Mouse (Mus musculus) monocyte, adult 59 days (primary cell): ENCODE results near the gene Mrpl58. TPM values are rescaled to one million over a fixed set of nuclear protein-coding genes. Genes with fewer than 3 reads are reported as not detected.

Experiments used
- total RNA-seq, 2 experiments: library from RNA; stranded (reverse); gene quantifications; one replicate each; pipeline ENCODE4 v1.2.4; 2023

The Mrpl58 gene
- total RNA-seq, result 10 to 100 TPM; 51.8 to 56.5 TPM

DNA sequence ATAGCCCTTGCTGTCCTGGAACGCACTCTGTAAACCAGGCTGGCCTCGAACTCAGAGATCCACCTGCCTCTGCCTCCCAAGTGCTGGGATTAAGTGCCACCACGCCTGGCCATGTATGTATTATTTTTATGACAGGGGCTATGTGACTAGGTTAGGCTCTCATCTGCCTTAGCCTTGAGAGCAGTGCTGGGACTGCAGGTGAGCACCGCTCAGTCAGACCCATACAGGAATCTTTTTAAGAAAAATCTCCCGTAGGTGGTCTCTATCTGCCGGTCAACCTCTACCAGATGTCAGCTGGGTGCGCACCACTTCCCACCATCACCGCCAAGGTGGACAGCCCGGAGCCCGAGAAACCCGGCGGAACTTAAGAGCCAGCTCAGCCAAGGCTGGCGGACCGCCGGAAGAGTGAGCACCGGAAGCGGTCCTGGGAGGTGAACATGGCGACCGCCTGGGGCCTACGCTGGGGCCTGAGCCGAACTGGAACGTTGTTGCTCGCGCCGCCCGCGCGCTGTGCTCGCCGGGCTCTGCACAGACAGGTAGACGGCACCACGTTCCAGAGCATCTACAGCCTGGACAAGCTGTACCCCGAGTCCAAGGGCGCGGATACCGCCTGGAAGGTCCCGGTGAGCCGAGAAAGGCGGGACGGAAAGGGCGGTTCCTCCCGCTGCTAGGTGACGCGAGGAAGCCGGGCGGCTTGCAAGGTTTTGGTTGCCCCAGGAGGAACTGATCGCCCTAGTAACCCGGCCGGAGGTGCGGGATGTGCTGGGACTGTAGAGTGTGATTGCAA, at the start of gene Mrpl58:
Gene Mrpl58 (plus strand): TSS at position 415 of the 787 bp plus-strand sequence.

DNA sequence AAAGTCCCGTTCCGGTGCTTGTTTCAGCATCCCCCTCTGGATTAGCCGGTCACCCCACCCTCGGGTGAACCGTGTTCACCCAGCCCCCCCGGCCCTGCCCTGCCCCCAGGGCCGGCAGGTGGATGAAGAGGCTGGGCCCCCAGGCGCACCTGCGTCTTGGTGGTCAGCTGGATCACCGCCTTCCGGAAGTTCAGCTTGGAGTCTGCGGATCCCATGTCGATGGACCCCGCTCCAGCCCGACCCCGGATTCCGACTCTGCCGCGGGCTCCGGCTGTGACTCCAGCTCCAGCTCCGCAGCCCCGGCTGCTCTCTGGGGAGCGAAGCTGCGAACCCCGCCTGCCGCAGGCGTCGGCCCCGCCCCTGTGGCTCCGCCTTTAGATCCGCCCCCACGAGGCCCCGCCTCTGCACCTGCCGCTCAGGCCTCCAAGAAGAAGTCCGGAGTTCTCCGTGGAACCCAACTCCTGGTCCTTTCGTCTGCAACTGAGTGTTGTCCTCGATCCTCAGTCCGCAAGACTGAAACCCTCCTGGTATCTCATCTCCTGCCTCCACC, 36.1 kb upstream of the Mrpl58 start, which contains the start of gene Hid1:
Gene Hid1 (minus strand): TSS at position 362 of the 550 bp plus-strand sequence.

DNA sequence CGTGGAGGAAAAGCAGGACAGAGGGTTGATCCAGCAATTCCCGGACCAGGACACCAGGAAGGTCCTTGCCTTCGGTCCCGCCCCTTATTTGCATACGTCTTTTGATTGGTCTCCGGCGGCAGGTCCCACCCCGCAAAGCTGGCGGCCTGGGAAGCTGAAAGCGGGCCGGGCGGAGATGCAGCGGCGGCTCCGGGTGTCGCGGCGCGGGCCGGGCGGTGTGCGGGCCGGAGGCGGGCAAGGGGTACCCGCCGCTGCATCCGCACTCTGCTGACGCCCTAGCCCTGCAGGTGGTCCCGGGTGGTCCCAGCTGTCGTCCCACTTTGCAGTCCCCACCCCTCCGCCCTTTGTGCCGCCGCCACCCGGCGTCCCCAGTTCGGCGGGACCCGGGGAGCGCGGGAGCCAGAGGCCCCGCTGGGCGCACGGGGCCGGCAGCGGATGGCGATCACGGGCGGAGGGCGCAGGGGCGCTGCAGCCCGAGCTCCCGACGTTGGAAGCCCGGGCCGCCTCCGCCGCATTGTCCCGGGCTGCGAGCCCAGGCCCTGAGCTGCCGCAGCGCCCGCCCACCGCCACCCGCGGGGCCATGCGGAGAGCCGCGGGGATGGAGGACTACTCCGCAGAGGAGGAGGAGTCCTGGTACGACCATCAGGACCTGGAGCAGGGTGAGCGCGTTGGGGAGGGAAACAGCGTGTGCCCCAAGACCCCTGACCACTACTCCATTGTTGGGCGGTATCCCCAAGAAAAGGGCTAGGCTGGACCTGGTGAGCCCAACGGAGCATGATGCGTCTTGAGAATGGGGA, 21.6 kb upstream of the Mrpl58 start, which contains the start of gene Cdr2l:
Gene Cdr2l (plus strand): TSS at position 174 of the 797 bp plus-strand sequence.

DNA sequence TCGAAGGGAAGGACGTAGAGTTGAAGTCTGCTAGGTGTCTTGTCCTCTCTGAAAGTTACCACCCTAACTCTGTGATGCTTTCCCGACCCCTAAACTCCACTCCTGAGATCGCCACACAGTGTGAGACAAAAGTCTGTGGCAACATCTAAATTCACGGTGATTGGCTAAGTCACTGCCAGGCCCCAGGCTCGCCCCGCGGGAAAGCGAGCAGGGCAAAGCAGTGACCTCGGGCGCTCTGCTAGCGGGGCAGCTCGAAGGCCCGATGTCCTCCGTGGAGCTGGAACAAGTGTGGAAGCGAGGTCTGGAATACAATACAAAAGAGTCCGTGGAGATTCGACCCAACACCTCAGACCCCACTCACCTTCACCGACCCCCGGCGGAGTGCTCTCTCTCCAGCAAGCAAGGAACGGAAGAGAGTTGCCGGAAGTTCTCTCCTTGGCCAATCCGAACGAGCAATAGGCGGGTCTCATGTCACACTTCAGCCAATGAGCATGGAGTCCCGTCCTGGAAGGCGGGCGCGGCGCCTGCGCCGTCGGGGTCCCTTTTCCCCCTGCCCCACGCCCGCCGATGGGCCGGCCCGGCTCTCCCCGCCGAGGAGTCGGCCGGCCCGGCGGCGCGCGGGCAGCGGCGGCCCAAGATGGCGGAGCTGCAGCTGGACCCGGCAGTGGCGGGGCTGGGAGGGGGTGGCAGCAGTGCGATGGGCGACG, 16.1 kb downstream of the Mrpl58 start, which contains the start of the genes Atp5h and Kctd2:
Gene Atp5h (minus strand): TSS at position 432 of the 707 bp plus-strand sequence.
Gene Kctd2 (plus strand): TSS at position 598 of the 707 bp plus-strand sequence.

DNA sequence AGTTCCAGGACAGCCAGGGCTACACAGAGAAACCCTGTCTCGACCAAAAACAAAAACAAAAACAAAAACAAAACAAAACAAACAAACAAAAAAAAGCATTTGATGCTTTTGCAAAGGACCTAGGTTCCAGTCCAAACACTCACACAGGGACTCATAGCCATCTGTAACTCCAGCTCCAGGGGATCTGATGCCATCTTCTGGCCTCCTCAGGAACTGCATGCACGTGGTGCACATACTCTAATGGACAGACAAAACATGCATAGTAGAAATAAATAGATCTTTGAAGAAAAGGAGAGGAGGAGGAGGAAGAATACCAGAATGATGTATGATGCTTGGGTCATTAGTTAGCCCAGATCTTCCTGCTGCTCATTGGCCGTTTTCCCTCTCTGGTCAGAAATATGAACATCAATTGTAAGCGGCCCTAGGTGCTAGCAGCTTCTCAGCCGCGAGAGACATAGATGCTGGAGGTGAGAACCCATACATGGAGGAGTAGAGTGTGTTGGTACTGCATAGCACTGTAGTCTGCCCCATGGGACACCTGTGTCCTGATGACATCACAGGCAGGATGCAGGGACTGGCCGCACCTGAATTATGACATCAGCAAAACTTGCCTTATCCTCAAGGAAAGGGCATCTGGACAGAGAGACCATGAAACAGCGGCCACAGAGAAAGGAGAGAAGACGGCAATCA, 36.5 kb downstream of the Mrpl58 start, which contains the start of gene Trim80:
Gene Trim80 (plus strand): TSS at position 640 of the 690 bp plus-strand sequence.

Other genes starting within 250 kb of the Mrpl58 start
- 10 to 100 TPM; 82.4 to 86.6 TPM for gene Slc9a3r1, start 240.4 kb upstream of the Mrpl58 start, total RNA-seq
- 10 to 100 TPM; 59.0 to 72.0 TPM for gene Tmem104, start 216.3 kb upstream of the Mrpl58 start, total RNA-seq
- 10 to 100 TPM; 16.3 to 18.5 TPM for gene Nat9, start 215.9 kb upstream of the Mrpl58 start, total RNA-seq
- gene Grin2c, start 136.5 kb upstream of the Mrpl58 start, total RNA-seq, result not detected
- 10 to 100 TPM; 10.6 to 12.1 TPM for gene Fdxr, start 126.7 kb upstream of the Mrpl58 start, total RNA-seq
- gene Fads6, start 106.1 kb upstream of the Mrpl58 start, total RNA-seq, result 1 to 10 TPM; 1.2 to 1.4 TPM
- gene Otop2, start 96.6 kb upstream of the Mrpl58 start, total RNA-seq, result not detected
- not detected for gene Ush1g, start 81.7 kb upstream of the Mrpl58 start, total RNA-seq
- gene Otop3, start 69.0 kb upstream of the Mrpl58 start, total RNA-seq, result not detected
- gene Hid1, start 36.0 kb upstream of the Mrpl58 start, total RNA-seq, result under 1 TPM; 0.45 to 0.73 TPM
- gene Cdr2l, start 21.8 kb upstream of the Mrpl58 start, total RNA-seq, result under 1 TPM; 0.21 to 0.36 TPM
- 100 to 1,000 TPM; 227 to 243 TPM for gene Atp5h, start 16.2 kb downstream of the Mrpl58 start, total RNA-seq
- gene Kctd2, start 16.4 kb downstream of the Mrpl58 start, total RNA-seq, result 10 to 100 TPM; 33.9 to 34.2 TPM
- gene Trim80, start 36.8 kb downstream of the Mrpl58 start, total RNA-seq, result not detected
- under 1 TPM in 1 of 2 experiments, not detected in 1; 0.21 TPM for gene Slc16a5, start 58.7 kb downstream of the Mrpl58 start, total RNA-seq
- 10 to 100 TPM; 31.8 to 35.1 TPM for gene Armc7, start 71.9 kb downstream of the Mrpl58 start, total RNA-seq
- 10 to 100 TPM; 91.6 to 94.8 TPM for gene Nt5c, start 88.1 kb downstream of the Mrpl58 start, total RNA-seq
- 100 to 1,000 TPM; 177 to 178 TPM for gene Jpt1, start 110.6 kb downstream of the Mrpl58 start, total RNA-seq
- gene Sumo2, start 132.5 kb downstream of the Mrpl58 start, total RNA-seq, result 100 to 1,000 TPM; 185 to 191 TPM
- 10 to 100 TPM; 32.4 to 40.1 TPM for gene Nup85, start 160.7 kb downstream of the Mrpl58 start, total RNA-seq
- gene Mrps7, start 200.2 kb downstream of the Mrpl58 start, total RNA-seq, result 10 to 100 TPM; 19.5 to 22.1 TPM
- gene Gga3, start 200.3 kb downstream of the Mrpl58 start, total RNA-seq, result 10 to 100 TPM; 74.0 to 86.5 TPM
- 10 to 100 TPM; 42.1 to 46.5 TPM for gene Mif4gd, start 209.2 kb downstream of the Mrpl58 start, total RNA-seq
- 10 to 100 TPM; 36.3 to 40.4 TPM for gene Slc25a19, start 224.5 kb downstream of the Mrpl58 start, total RNA-seq